Mouse (Mus musculus) heart, embryonic 12.5 days (tissue): ENCODE data around the gene Mgll. TPM values are rescaled to one million over a fixed set of nuclear protein-coding genes. Genes with fewer than 3 reads are reported as not detected.

Experiments used
- ATAC-seq: fragments of 200-750 bp; cut with Nextera tagmentation; 2 replicates; pipeline ENCODE4 v1.8.0; 2017; ENCODE audit warnings: moderate TSS enrichment, moderate library complexity; ENCODE audit not compliant: insufficient number of reproducible peaks, low FRiP score
- H3K27ac ChIP-seq: fragments of 300-500 bp; sonication (generic); 2 replicates; pipeline ENCODE4 v1.5.1; 2016; ENCODE audit warnings: mild to moderate bottlenecking, moderate library complexity; ENCODE audit not compliant: poor library complexity, severe bottlenecking
- H3K27me3 ChIP-seq: fragments of 300-500 bp; sonication (generic); replicated peaks from 2 replicates; pipeline ENCODE4 v1.6.1; 2016; ENCODE audit warnings: mild to moderate bottlenecking, moderate library complexity
- H3K36me3 ChIP-seq: fragments of 300-500 bp; sonication (generic); 2 replicates; pipeline ENCODE4 v1.6.1; 2016; ENCODE audit warnings: mild to moderate bottlenecking, moderate library complexity
- H3K4me1 ChIP-seq: fragments of 300-500 bp; sonication (generic); replicated peaks from 2 replicates; pipeline ENCODE4 v1.6.1; 2016; ENCODE audit warnings: mild to moderate bottlenecking
- H3K4me2 ChIP-seq: fragments of 300-500 bp; sonication (generic); 2 replicates; pipeline ENCODE4 v1.6.1; 2016; ENCODE audit warnings: mild to moderate bottlenecking, moderate library complexity
- H3K4me3 ChIP-seq: fragments of 300-500 bp; sonication (generic); 2 replicates; pipeline ENCODE4 v1.5.1; 2016; ENCODE audit warnings: mild to moderate bottlenecking
- H3K9ac ChIP-seq: fragments of 300-500 bp; sonication (generic); 2 replicates; pipeline ENCODE4 v1.6.1; 2016; ENCODE audit warnings: mild to moderate bottlenecking, moderate library complexity
- H3K9me3 ChIP-seq: fragments of 300-500 bp; sonication (generic); replicated peaks from 2 replicates; pipeline ENCODE4 v1.6.1; 2016; ENCODE audit warnings: mild to moderate bottlenecking, moderate library complexity
- WGBS: fragments of 180-500 bp; shearing (Covaris S2); methylation state at CpG from one replicate; pipeline ENCODE4 v1.1.7; 2016; 5-methylcytosine and 5-hydroxymethylcytosine counted together
- polyA plus RNA-seq: library from polyadenylated mRNA; unstranded; fragments of >200 nt; fragmentation: Nextera tagmentation; extraction: Ambion mirVana; gene quantifications from 2 replicates; pipeline ENCODE4 v1.2.1, GENCODE M21; 2016

Mgll gene
- polyA plus RNA-seq, 1 experiment from 2014 or later = 9.2 TPM

DNA sequence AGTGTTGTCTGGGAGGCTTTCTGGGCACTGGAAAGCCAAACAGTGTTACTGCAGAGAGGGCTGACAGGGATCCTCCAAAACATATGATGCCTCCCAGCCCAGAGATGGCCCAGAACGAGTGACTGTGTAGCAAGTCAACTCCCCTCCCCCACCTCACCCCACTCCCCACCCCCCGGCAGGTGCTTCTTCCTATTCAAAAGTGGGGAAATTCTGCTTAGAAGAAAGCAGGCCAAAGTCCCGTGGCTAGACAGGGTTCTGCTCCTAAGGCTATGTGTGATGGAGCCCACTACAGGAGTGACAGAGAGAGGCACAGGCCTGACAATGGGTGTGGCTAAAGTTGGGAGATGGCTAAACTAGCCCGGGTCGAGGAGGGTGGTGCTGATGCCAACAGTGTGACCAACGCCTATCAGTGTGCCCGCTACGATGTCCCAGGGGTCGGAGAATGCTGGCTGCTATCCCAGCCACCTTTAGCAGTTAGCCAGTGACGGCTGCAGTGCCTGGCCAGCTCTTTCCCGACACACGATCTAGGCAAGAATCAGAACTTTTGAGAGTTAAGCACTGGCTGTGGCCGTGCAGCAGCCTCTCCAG is 52.2 kb downstream of the Mgll start:
- Histone ChIP-seq H3K9ac (no peak overlapping the region), H3K4me2 (no peak overlapping the region), H3K36me3 (no peaks in the 10 kb centered on the region), H3K27ac (no peak overlapping the region), H3K27me3 (no peaks in the 10 kb centered on the region), H3K4me3 (no peak overlapping the region), H3K4me1 (peaks cover 19% of the 10 kb centered on the region; the same call in 1 of the 2 replicates), H3K9me3 (no peaks in the 10 kb centered on the region)
- 52% methylated on average over 13 of the region's 13 CpGs for WGBS
- ATAC-seq = no peak

DNA sequence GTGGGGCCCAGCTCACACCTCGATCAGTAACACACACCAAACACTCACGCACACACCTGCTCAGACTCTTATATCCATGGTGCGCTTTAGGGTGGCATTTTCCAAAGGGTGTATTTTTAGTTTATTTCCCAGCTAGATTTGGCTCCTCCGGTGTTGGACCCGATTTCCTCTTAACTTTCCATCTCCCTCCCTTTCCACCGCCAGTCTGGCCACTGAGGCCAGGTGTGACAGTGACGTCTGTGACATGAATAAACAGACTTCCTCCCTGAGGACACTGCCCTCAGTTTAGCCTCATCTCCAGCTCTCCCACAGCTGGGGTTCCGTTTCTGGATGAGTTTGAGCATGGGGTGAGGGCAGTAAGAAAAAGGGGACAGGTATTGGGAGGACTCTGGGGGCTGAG is 52.8 kb downstream of the Mgll start:
- no peak for ATAC-seq
- Histone ChIP-seq H3K4me1 (peaks cover 19% of the 10 kb centered on the region; the same call in 1 of the 2 replicates), H3K36me3 (no peaks in the 10 kb centered on the region), H3K27ac (no peak overlapping the region), H3K4me2 (no peak overlapping the region), H3K9ac (no peak overlapping the region), H3K4me3 (no peak overlapping the region), H3K9me3 (no peaks in the 10 kb centered on the region), H3K27me3 (no peaks in the 10 kb centered on the region)
- WGBS = 59% methylated on average over 8 of the region's 8 CpGs

DNA sequence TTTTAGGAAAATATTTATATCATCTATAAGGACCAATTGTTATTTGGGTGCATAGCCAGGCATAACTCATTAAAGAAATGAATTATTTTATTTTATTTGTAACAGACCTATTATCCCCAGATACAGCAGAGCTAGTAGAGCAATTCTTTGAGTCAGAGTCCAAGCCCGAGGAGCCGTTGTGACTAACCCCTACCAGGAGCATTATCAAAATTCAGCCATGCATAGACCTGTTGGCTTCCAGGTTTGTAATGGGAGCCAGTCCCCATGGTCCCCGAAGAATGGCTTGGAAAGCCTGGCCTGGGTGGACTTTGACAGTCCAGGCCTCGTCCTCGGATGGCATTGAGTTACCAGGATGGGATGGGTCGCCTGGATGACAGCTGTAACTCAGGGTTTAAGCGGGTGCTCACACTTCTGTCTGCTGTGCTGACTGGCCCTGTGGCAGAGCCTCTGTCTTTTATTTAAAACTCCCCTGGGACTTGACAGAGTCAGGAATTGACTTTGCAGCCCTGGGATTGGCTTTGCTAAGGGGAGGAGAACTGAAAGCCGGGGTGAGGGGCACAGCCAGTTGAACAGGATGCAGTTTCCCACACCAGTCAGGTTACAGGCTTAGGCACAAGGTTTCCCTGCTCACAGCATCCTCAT is 54.0 kb downstream of the Mgll start:
- no peaks in the 10 kb centered on the region for H3K9me3 ChIP-seq
- ATAC-seq = no peak
- 66% methylated on average over 8 of the region's 8 CpGs for WGBS
- no peaks in the 10 kb centered on the region for H3K27me3 ChIP-seq
- H3K9ac ChIP-seq = no peak overlapping the region
- H3K36me3 ChIP-seq = no peaks in the 10 kb centered on the region
- peaks cover 27% of the 10 kb centered on the region for H3K4me1 ChIP-seq
- H3K4me2 ChIP-seq = no peak overlapping the region
- no peak overlapping the region for H3K27ac ChIP-seq
- H3K4me3 ChIP-seq = no peak overlapping the region

DNA sequence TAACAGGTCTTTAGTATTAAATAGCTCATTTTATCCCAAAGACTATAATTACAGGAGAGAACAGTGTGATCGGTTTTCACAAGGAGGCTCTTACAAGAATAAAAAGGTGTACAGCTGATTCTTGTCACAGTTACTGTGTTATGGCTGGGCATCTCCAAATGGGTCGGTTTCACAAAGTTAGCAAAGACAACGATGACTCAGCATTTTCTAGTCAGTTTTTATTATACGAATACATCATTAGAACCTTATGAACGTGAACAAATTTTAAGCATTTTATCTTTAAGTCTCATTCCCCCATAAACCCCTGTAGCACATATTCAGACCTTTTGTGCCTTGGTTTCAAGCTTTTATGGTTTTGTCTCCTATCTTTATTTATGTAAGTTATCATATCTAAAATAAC is 55.5 kb downstream of the Mgll start:
- Histone ChIP-seq H3K27ac (no peak overlapping the region), H3K9me3 (no peaks in the 10 kb centered on the region), H3K4me2 (no peak overlapping the region), H3K36me3 (no peaks in the 10 kb centered on the region), H3K9ac (no peak overlapping the region), H3K4me1 (peaks cover 37% of the 10 kb centered on the region), H3K27me3 (no peaks in the 10 kb centered on the region), H3K4me3 (no peak overlapping the region)
- WGBS = 78% methylated on average over 5 of the region's 5 CpGs
- no peak for ATAC-seq

DNA sequence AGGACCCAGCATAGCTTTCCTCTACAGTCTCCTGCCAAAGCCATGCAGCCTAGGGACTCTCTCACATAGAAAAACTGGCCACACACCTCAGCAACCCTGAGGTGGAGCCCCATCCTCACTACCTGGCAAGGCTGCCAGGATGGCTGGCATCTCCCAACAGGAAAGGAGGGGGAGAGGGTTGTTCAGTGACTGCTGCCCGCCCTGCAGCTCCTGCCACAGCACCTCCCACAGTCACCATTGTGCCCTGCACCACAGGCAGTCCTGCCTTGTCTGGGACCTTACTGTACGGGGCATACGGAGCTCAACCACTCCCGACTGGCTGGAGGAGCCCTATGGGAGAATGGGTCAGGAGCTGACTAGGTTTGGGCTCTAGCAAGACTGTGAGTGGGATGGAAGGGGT is 57.7 kb downstream of the Mgll start:
- no peaks in the 10 kb centered on the region for H3K27me3 ChIP-seq
- no peak overlapping the region for H3K4me3 ChIP-seq
- H3K9ac ChIP-seq = no peak overlapping the region
- H3K4me2 ChIP-seq = no peak overlapping the region
- no peak for ATAC-seq
- no peaks in the 10 kb centered on the region for H3K9me3 ChIP-seq
- H3K36me3 ChIP-seq = no peaks in the 10 kb centered on the region
- WGBS = 72% methylated on average over 4 of the region's 4 CpGs
- peaks cover 44% of the 10 kb centered on the region for H3K4me1 ChIP-seq
- no peak overlapping the region for H3K27ac ChIP-seq

DNA sequence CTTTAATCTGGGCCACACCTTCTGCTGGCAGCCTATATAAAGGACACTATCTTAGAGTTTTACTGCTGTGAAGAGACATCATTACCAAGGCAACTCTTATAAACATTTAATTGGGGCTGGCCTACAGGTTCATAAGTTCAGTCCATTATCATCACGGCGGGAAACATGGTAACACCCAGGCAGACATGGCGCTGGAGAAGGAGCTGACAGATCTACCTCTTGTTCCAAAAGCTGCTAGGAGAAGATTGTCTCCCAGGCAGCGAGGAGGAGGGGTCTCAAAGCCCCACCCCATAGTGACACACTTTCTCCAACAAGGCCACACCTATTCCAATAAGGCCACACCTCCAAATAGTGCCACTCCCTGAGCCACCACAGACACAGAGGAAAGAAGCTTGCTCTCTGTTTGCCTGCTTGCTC is 58.8 kb downstream of the Mgll start:
- Histone ChIP-seq H3K4me2 (no peak overlapping the region), H3K9me3 (no peaks in the 10 kb centered on the region), H3K36me3 (no peaks in the 10 kb centered on the region), H3K4me1 (peaks cover 50% of the 10 kb centered on the region), H3K27me3 (no peaks in the 10 kb centered on the region), H3K27ac (no peak overlapping the region), H3K4me3 (no peak overlapping the region), H3K9ac (no peak overlapping the region)
- ATAC-seq = peak; percentile 76
- 17% methylated on average over 4 of the region's 4 CpGs for WGBS

DNA sequence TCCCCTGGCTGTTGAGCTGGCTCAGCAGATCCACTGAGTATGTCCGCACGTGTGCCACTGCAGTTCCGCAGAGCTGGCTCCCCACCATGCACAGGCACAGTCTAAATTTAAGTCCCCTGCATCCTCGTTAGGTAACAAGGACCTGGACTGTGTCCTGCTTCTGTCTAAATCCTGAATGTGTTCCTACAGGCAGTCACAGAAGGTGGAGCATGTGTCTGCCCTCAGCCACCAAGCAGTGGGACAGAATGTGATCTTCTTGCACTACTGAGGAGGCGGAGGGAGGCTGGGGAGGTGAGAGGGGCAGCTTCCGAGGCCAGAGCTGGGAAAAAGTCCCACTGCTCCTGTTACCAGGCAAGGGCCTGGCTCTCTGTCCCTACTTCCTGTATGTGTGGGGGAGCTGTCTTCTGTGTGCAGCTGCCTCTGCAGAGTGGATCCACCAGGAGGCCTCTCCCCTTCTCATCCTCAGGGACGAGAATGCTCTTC is 60.5 kb downstream of the Mgll start:
- Histone ChIP-seq H3K36me3 (no peaks in the 10 kb centered on the region), H3K27me3 (no peaks in the 10 kb centered on the region), H3K27ac (peak overlapping the region; percentile 71), H3K9me3 (no peaks in the 10 kb centered on the region), H3K4me3 (no peak overlapping the region), H3K9ac (peak overlapping the region; percentile 6), H3K4me1 (peaks cover 50% of the 10 kb centered on the region), H3K4me2 (no peak overlapping the region)
- ATAC-seq = peak; percentile 31; the same call in 1 of the 2 replicates
- 32% methylated on average over 7 of the region's 7 CpGs for WGBS

DNA sequence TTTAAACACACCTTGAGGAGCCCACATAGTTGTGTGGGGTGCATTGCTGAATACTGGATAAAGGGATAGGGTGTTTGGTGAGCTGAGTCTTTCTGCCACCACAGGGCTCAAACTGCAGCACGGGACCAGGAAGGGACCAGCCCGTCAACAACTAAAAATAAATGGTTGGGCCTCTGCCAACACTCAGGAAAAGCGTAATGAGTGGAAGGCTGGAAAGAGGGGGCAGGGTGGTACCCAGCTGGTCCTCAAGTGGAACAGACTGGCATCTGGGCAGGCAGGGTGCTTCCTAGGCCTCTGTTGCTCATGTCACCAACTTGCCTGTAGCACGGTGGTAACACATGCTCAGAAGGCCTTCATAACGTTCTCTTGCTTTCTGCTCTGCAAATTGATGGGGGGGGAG is 61.1 kb downstream of the Mgll start:
- Histone ChIP-seq H3K27ac (peak overlapping the region; percentile 71), H3K36me3 (no peaks in the 10 kb centered on the region), H3K9me3 (no peaks in the 10 kb centered on the region), H3K27me3 (no peaks in the 10 kb centered on the region), H3K9ac (peak overlapping the region; percentile 6; the same call in 1 of the 2 replicates), H3K4me2 (no peak overlapping the region), H3K4me3 (no peak overlapping the region), H3K4me1 (peaks cover 50% of the 10 kb centered on the region)
- peak; percentile 30; the same call in 1 of the 2 replicates for ATAC-seq
- WGBS = 25% methylated on average over 5 of the region's 5 CpGs

DNA sequence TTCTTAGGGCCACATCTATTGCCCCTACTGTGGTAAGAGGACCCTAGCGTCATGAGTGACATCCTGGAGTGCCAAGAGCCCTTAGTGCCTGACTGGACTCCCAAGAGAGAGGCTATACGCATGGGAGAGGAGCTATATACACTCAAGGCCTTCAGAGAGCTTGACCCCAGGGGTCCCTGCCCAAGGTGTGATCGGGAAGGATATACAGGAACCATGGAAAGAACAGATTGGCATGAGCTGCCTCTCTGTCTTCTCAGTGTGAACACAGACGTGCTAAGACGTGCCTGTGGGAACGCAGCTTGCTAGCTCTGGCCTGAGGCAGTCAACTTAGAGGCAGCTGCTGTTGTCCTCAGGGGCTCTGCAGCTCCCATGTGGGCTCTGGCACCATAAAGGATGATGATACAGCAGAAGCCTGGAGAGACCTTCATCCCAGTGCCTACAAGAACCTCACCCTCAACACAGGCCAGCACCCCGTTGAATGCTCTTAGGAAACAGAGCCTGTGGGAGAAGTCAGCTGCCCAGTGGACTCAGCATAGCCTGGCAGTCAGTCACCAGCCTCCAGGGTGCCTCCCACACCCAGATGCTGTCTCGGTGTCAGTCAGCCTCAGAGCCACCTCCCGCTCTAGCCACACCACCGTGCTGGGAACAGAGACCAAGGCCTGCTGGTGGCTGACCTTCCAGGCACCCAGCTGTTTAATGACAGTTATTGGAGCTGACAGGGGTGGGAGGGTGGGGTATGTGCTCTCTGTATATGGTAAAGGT is 61.8 kb downstream of the Mgll start:
- Histone ChIP-seq H3K36me3 (no peaks in the 10 kb centered on the region), H3K27me3 (no peaks in the 10 kb centered on the region), H3K4me1 (peaks cover 50% of the 10 kb centered on the region), H3K9ac (no peak overlapping the region), H3K4me2 (no peak overlapping the region), H3K4me3 (no peak overlapping the region), H3K27ac (peak overlapping the region; percentile 71; the same call in 1 of the 2 replicates), H3K9me3 (no peaks in the 10 kb centered on the region)
- no peak for ATAC-seq
- WGBS = 77% methylated on average over 10 of the region's 10 CpGs

DNA sequence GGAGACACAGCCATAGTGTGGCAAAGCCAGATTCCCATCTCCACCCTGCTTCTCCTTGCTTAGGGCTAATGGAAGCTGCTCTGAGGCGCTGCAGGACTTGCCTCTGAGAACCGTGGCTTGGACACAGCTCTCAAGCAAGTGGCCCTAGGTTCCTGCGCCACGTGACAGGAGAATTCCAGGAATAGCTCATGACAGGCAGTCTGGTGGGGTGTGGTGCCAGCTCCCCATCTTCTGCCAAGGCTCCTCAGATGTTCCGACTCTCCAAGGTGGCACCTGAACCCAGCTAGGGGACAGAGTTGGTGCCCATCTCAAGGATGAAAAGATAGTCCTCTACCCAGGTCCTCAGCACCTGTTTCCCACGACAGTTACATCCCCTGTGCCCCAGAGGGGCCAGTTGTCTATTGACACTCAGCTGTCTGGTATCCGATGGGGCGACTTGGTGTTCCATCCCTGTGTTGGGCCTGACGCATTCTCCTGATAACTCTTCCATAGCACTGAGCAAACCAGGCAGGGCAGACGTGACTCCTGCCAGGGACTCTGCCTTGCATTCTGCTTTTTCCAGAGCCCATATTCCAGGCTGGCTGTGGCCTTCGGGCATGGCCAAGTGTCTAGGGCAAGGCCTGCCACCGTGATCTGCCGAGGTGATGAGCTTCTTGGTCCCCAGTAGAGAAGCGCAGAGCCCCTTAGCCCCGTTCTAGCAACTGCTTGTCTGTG is 62.7 kb downstream of the Mgll start:
- Histone ChIP-seq H3K4me2 (no peak overlapping the region), H3K4me1 (peaks cover 59% of the 10 kb centered on the region), H3K9me3 (no peaks in the 10 kb centered on the region), H3K27me3 (no peaks in the 10 kb centered on the region), H3K27ac (0 out of 2 replicates have a peak overlapping the region, but pooled peaks have one; percentile 11), H3K4me3 (no peak overlapping the region), H3K9ac (peak overlapping the region; percentile 11; the same call in 1 of the 2 replicates), H3K36me3 (no peaks in the 10 kb centered on the region)
- 68% methylated on average over 15 of the region's 15 CpGs for WGBS
- no peak for ATAC-seq

DNA sequence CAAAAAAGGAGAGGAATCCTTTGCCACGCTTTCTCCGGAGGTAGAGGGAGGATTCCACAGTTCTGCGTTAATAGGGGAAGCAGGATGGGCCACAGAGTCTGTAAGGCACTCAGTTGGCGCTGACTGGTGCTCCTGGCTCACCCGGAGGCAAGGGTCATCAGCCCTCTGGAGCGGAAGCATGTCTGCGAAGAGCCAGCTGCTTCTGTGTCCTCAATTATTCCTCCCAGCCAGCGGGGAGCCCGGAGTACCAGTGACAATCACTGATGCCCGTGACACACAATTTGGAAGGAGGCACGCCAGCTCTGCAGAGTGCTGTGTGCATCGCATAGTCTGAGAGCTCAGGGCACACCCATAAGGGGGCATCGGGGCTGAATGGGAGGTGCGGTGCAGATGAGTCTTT is 63.3 kb downstream of the Mgll start:
- Histone ChIP-seq H3K36me3 (no peaks in the 10 kb centered on the region), H3K4me3 (no peak overlapping the region), H3K4me1 (peaks cover 62% of the 10 kb centered on the region), H3K9ac (peak overlapping the region; percentile 11; the same call in 1 of the 2 replicates), H3K27me3 (no peaks in the 10 kb centered on the region), H3K27ac (no peak overlapping the region), H3K9me3 (no peaks in the 10 kb centered on the region), H3K4me2 (no peak overlapping the region)
- 64% methylated on average over 14 of the region's 14 CpGs for WGBS
- ATAC-seq = no peak
